Mouse (Mus musculus): ENCODE results near the gene Tanc2. TPM values are rescaled to one million over a fixed set of nuclear protein-coding genes. Genes with fewer than 3 reads are reported as not detected.

Tanc2 gene
- polyA plus RNA-seq, 1 experiment from 2014 or later = 52.9 TPM

DNA sequence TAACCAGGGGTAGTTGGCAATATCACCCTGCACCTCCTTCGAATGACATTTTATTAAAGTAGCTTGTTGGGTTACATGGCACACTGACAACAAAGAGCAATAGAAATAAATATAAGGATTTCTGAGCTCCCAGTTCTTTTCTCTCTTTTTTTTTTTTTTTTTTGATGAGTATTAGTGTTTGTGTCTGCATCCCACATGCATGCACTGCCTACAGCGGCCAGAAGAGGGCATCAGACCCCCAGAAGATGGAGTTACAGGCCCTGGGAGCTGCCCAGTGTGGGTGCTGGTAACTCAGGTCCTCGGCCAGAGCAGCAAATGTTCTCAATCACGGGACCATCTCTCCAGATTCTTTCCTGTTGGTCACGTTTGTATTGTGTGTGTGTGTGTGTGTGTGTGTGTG, 374.9 kb downstream of the Tanc2 start:
- Histone ChIP-seq H3K4me1 (replicated peaks; ENCODE audit: control insufficient read depth, insufficient read depth, low read length) (0 out of 2 replicates have a peak, but pooled peaks cover 6% of the 10 kb centered on the region), H3K27ac (no peak overlapping the region), H3K27me3 (ENCODE audit: control insufficient read depth, insufficient read depth, low read length) (0 out of 2 replicates have a peak, but pooled peaks cover 5% of the 10 kb centered on the region), H3K9ac (no peak overlapping the region), H3K4me3 (replicated peaks; ENCODE audit: low read length) (no peak overlapping the region), H3K36me3 (replicated peaks; ENCODE audit: control insufficient read depth, insufficient read depth) (no peaks in the 10 kb centered on the region), H3K4me2 (replicated peaks) (no peak overlapping the region), H3K9me3 (ENCODE audit: control insufficient read depth, low read length) (no peaks in the 10 kb centered on the region)
- no peak for DNase-seq (ENCODE audit: low spot score)
- no peak for ATAC-seq (ENCODE audit: low FRiP score)
- WGBS = 72% methylated on average over 5 of the region's 5 CpGs

DNA sequence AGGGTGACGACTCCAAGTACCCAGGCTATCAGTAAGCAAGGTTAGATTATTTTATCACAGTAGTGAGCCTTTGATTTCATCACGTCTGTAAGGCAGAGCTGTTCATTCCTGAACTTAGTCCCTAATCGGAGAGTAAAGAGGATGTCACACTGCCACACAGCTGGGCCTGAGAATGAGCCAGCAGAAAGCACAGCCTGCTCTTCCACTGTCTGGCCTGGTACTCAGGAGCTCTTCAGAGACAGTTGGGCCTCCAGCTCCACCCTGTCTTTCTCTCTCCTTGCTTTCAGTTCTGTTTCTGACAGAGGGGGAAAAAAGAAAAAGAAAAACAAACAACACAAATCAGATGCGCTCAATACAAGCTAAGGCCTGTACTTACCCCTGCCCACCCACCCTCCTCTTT, 376.5 kb downstream of the Tanc2 start:
- WGBS = 76% methylated on average over 4 of the region's 4 CpGs
- Histone ChIP-seq H3K4me1 (replicated peaks; ENCODE audit: control insufficient read depth, insufficient read depth, low read length) (0 out of 2 replicates have a peak, but pooled peaks cover 6% of the 10 kb centered on the region), H3K27ac (no peak overlapping the region), H3K36me3 (replicated peaks; ENCODE audit: control insufficient read depth, insufficient read depth) (no peaks in the 10 kb centered on the region), H3K4me3 (replicated peaks; ENCODE audit: low read length) (no peak overlapping the region), H3K9me3 (ENCODE audit: control insufficient read depth, low read length) (no peaks in the 10 kb centered on the region), H3K27me3 (ENCODE audit: control insufficient read depth, insufficient read depth, low read length) (peaks cover 5% of the 10 kb centered on the region; the same call in 1 of the 2 replicates), H3K9ac (no peak overlapping the region), H3K4me2 (replicated peaks) (no peak overlapping the region)
- no peak for DNase-seq (ENCODE audit: low spot score)
- no peak for ATAC-seq (ENCODE audit: low FRiP score)

DNA sequence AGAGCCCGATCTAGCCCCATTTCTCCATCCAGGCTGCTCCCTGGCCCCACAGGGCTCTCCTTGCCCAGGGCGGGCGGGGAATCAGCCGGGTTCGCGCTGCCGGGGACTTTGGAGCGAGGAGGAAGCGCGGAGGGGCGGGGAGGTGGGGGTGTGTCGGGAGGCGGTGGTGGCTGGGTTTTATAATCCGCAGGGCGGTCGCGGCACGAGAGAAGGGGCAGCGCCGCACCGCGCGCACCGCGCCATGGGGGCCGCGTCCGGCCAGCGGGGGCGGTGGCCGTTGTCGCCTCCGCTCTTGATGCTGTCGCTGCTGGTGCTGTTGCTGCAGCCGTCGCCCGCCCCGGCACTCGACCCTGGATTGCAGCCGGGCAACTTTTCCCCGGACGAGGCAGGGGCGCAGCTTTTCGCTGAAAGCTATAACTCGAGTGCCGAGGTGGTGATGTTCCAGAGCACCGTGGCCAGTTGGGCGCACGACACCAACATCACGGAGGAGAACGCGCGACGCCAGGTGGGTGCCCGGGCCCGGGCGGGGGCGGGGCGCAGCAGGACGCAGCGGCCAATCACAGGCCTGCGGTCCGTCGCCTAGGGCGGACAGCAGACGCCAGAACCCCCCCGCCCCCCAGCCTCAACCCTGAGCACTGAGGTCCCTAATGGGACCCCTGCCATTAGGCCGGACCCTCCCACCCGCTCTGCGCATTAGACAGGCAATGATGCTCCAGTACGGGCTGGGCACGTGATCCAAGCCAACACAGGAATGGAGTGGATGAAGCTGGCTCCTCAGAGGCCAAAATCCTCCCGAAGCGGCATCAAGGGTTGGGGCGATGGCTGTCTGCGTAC, 378.2 kb downstream of the Tanc2 start, which contains the start of gene Ace:
Gene Ace (plus strand): TSS at position 205 of the 834 bp plus-strand sequence.
- H3K4me1 ChIP-seq (replicated peaks; ENCODE audit: control insufficient read depth, insufficient read depth, low read length) = 0 out of 2 replicates have a peak, but pooled peaks cover 6% of the 10 kb centered on the region
- peak within 1 kb of the TSS; percentile 99 for H3K4me2 ChIP-seq (replicated peaks)
- H3K4me3 ChIP-seq (replicated peaks; ENCODE audit: low read length) = peak within 1 kb of the TSS; percentile 70
- no peaks in the 10 kb centered on the region for H3K36me3 ChIP-seq (replicated peaks; ENCODE audit: control insufficient read depth, insufficient read depth)
- peaks cover 5% of the 10 kb centered on the region; the same call in 1 of the 2 replicates for H3K27me3 ChIP-seq (ENCODE audit: control insufficient read depth, insufficient read depth, low read length)
- no peaks in the 10 kb centered on the region for H3K9me3 ChIP-seq (ENCODE audit: control insufficient read depth, low read length)
- no peak within 1 kb of the TSS for H3K27ac ChIP-seq
- WGBS = under 1% methylated on average over 72 of the region's 76 CpGs
- peak; percentile 73 for ATAC-seq (ENCODE audit: low FRiP score)
- H3K9ac ChIP-seq = peak within 1 kb of the TSS; percentile 73
- DNase-seq (ENCODE audit: low spot score) = peak; percentile 41

DNA sequence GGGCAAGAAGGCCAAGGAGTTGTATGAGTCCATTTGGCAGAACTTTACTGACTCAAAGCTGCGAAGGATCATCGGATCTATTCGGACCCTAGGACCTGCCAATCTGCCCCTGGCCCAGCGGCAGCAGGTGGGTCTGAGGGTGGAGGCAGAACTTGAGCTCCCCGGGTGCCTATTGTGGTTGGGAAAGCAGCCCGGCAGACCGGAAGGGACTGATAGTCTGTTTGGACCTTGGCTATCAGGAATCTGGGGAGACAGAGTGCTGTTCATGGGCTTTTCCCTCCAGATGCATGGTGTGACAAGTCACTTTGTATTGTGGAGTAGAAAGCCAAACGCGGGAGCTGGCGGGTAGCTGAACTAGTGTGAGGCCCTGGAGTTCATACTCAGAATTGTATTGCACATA, 379.2 kb downstream of the Tanc2 start:
- DNase-seq (ENCODE audit: low spot score) (no peak), ATAC-seq (ENCODE audit: low FRiP score) (no peak)
- no peaks in the 10 kb centered on the region for H3K36me3 ChIP-seq (replicated peaks; ENCODE audit: control insufficient read depth, insufficient read depth)
- H3K9me3 ChIP-seq (ENCODE audit: control insufficient read depth, low read length) = no peaks in the 10 kb centered on the region
- H3K27me3 ChIP-seq (ENCODE audit: control insufficient read depth, insufficient read depth, low read length) = peaks cover 5% of the 10 kb centered on the region; the same call in 1 of the 2 replicates
- H3K4me3 ChIP-seq (replicated peaks; ENCODE audit: low read length) = no peak overlapping the region
- 0 out of 2 replicates have a peak, but pooled peaks cover 6% of the 10 kb centered on the region for H3K4me1 ChIP-seq (replicated peaks; ENCODE audit: control insufficient read depth, insufficient read depth, low read length)
- 49% methylated on average over 10 of the region's 10 CpGs for WGBS
- peak overlapping the region; percentile 99 for H3K4me2 ChIP-seq (replicated peaks)
- H3K9ac ChIP-seq = no peak overlapping the region
- no peak overlapping the region for H3K27ac ChIP-seq

DNA sequence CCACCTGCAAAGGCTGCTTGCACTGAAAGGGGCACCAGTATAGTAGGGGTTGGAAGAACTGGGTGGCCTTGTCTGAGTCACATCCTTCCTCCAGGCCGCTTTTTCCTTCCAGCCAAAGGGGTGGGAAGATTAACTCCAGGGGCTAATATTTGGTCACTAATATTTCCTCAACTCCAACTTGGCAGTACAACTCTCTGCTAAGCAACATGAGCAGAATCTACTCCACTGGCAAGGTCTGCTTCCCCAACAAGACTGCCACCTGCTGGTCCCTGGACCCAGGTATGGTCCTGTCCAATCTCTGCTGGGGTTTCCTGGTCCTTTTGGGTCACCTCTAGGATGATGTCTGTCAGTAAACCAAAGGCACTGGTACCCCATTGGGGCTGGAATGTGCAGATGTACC, 379.7 kb downstream of the Tanc2 start:
- Histone ChIP-seq H3K4me2 (replicated peaks) (no peak overlapping the region), H3K4me3 (replicated peaks; ENCODE audit: low read length) (no peak overlapping the region), H3K27me3 (ENCODE audit: control insufficient read depth, insufficient read depth, low read length) (peaks cover 5% of the 10 kb centered on the region; the same call in 1 of the 2 replicates), H3K27ac (no peak overlapping the region), H3K9ac (no peak overlapping the region), H3K36me3 (replicated peaks; ENCODE audit: control insufficient read depth, insufficient read depth) (no peaks in the 10 kb centered on the region), H3K4me1 (replicated peaks; ENCODE audit: control insufficient read depth, insufficient read depth, low read length) (0 out of 2 replicates have a peak, but pooled peaks cover 6% of the 10 kb centered on the region), H3K9me3 (ENCODE audit: control insufficient read depth, low read length) (no peaks in the 10 kb centered on the region)
- 75% methylated on average over 1 of the region's 1 CpGs for WGBS
- peak; percentile 32 for DNase-seq (ENCODE audit: low spot score)
- no peak for ATAC-seq (ENCODE audit: low FRiP score)

DNA sequence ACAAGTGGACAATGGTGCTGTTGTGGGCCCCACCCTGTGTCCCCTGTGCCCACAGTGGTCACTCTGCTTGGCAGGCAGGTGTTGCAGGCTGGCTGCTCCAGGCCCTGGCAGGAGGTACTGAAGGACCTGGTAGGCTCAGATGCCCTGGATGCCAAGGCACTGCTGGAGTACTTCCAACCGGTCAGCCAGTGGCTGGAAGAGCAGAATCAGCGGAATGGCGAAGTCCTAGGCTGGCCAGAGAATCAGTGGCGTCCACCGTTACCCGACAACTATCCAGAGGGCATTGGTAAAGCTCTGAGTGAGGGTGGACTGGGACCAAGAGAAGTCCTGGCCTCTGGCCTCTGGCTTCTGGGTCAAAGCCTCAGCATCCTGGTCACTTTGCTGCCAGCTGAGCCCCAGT, 384.8 kb downstream of the Tanc2 start:
- Histone ChIP-seq H3K9ac (no peak overlapping the region), H3K4me2 (replicated peaks) (no peak overlapping the region), H3K27me3 (ENCODE audit: control insufficient read depth, insufficient read depth, low read length) (no peaks in the 10 kb centered on the region; the same call in 1 of the 2 replicates), H3K4me3 (replicated peaks; ENCODE audit: low read length) (no peak overlapping the region), H3K9me3 (ENCODE audit: control insufficient read depth, low read length) (no peaks in the 10 kb centered on the region), H3K4me1 (replicated peaks; ENCODE audit: control insufficient read depth, insufficient read depth, low read length) (no peaks in the 10 kb centered on the region), H3K27ac (no peak overlapping the region), H3K36me3 (replicated peaks; ENCODE audit: control insufficient read depth, insufficient read depth) (no peaks in the 10 kb centered on the region)
- ATAC-seq (ENCODE audit: low FRiP score) (no peak), DNase-seq (ENCODE audit: low spot score) (no peak)
- WGBS = 93% methylated on average over 6 of the region's 6 CpGs

DNA sequence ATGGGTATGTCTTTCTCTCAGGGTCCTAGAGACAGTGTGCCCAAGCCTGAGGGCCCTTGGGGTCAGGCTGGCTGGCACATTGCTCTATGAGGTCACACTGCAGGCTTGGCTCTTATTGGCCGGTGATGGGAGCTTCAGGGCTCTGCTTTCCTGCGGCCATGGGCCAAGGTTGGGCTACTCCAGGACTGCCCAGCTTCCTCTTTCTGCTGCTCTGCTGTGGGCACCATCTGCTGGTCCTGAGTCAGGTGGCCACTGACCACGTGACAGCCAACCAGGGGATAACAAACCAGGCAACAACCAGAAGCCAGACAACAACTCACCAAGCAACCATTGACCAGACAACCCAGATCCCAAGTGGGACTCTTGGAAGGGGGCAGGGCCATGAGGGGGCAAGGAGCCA, 385.3 kb downstream of the Tanc2 start:
- no peak for DNase-seq (ENCODE audit: low spot score)
- Histone ChIP-seq H3K27ac (no peak overlapping the region), H3K4me3 (replicated peaks; ENCODE audit: low read length) (no peak overlapping the region), H3K27me3 (ENCODE audit: control insufficient read depth, insufficient read depth, low read length) (no peaks in the 10 kb centered on the region; the same call in 1 of the 2 replicates), H3K9ac (no peak overlapping the region), H3K9me3 (ENCODE audit: control insufficient read depth, low read length) (no peaks in the 10 kb centered on the region), H3K4me2 (replicated peaks) (no peak overlapping the region), H3K4me1 (replicated peaks; ENCODE audit: control insufficient read depth, insufficient read depth, low read length) (no peaks in the 10 kb centered on the region), H3K36me3 (replicated peaks; ENCODE audit: control insufficient read depth, insufficient read depth) (no peaks in the 10 kb centered on the region)
- 79% methylated on average over 3 of the region's 3 CpGs for WGBS
- no peak for ATAC-seq (ENCODE audit: low FRiP score)

DNA sequence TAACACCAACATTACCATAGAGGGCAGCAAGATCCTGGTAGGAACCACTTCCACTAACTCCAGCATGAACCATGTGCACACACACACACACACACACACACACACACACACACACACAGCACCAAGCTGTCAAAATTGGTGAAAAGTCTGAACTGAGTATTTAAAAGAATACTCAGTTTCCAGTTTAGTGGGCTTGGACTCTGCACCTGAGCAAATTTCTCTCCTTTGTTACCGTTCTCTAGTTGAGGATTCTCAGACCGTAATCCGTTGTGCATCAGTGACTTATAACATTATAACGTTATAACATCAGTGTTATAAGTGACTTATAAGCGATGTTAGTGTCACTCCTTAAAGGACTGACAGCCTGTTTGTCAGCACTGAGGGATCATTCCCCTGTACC, 385.9 kb downstream of the Tanc2 start:
- H3K4me2 ChIP-seq (replicated peaks) = no peak overlapping the region
- 96% methylated on average over 5 of the region's 5 CpGs for WGBS
- H3K4me1 ChIP-seq (replicated peaks; ENCODE audit: control insufficient read depth, insufficient read depth, low read length) = no peaks in the 10 kb centered on the region
- H3K27me3 ChIP-seq (ENCODE audit: control insufficient read depth, insufficient read depth, low read length) = no peaks in the 10 kb centered on the region
- no peaks in the 10 kb centered on the region for H3K36me3 ChIP-seq (replicated peaks; ENCODE audit: control insufficient read depth, insufficient read depth)
- no peaks in the 10 kb centered on the region for H3K9me3 ChIP-seq (ENCODE audit: control insufficient read depth, low read length)
- no peak for DNase-seq (ENCODE audit: low spot score)
- H3K9ac ChIP-seq = no peak overlapping the region
- no peak overlapping the region for H3K27ac ChIP-seq
- ATAC-seq (ENCODE audit: low FRiP score) = no peak
- H3K4me3 ChIP-seq (replicated peaks; ENCODE audit: low read length) = no peak overlapping the region

DNA sequence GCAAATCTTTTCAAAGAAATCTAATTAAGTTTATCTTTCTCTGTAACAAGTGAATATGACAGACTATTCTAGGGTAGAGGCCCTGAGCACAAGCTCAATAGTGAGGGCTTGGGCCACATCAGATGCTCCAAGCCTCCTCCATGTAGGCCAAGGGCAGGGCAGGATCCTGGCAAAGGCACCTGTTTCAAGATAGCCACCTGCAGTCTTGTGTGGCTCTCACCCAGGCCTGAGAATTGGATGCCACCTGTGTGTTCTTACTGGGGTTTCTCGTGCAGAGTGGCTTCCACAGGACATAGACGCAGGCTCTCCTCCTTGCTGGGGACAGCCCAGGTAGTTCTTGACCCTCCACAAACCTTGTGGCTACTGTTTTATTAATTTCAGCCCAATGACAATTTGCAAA, 388.4 kb downstream of the Tanc2 start:
- Histone ChIP-seq H3K9ac (no peak overlapping the region), H3K4me3 (replicated peaks; ENCODE audit: low read length) (no peak overlapping the region), H3K4me1 (replicated peaks; ENCODE audit: control insufficient read depth, insufficient read depth, low read length) (no peaks in the 10 kb centered on the region), H3K4me2 (replicated peaks) (no peak overlapping the region), H3K27me3 (ENCODE audit: control insufficient read depth, insufficient read depth, low read length) (no peaks in the 10 kb centered on the region), H3K27ac (no peak overlapping the region), H3K9me3 (ENCODE audit: control insufficient read depth, low read length) (no peaks in the 10 kb centered on the region), H3K36me3 (replicated peaks; ENCODE audit: control insufficient read depth, insufficient read depth) (no peaks in the 10 kb centered on the region)
- WGBS = 88% methylated on average over 2 of the region's 2 CpGs
- no peak for DNase-seq (ENCODE audit: low spot score)
- no peak for ATAC-seq (ENCODE audit: low FRiP score)
